Mouse (Mus musculus): ENCODE results near the gene Gm20388.

Gene Gm20388

GRCm38 (mm10) chr8:120133169-120133568 is 222.5 kb downstream of the Gm20388 start:
- peak; percentile 93 to 97 for DNase-seq

GRCm38 (mm10) chr8:120135687-120136086 is 225.0 kb downstream of the Gm20388 start:
- DNase-seq = no peak

DNA sequence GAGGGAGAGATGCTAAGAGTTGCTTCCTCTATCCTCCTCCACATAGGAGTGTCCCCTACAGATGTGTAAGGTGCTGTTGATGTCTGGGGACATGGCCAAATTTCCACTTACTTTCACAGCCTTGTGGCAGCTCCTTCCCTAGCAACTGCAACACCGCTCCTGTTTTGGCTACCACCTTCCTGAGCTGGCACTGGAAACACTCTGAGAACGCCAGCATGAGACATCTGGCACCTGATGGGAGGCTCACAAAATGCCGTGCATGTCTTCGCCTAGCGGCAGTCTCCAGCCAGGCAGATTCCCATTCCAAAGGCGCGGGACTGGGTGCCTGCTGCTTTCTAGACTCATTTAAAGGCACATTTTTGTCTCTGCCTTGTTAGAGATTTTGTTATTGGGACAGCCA is 226.0 kb downstream of the Gm20388 start:
- peak; percentile 68 to 69 for DNase-seq

- DNase-seq = no peak
Measured at GRCm38 (mm10) chr8:120138958-120139357, 228.3 kb downstream of the Gm20388 start.

DNA sequence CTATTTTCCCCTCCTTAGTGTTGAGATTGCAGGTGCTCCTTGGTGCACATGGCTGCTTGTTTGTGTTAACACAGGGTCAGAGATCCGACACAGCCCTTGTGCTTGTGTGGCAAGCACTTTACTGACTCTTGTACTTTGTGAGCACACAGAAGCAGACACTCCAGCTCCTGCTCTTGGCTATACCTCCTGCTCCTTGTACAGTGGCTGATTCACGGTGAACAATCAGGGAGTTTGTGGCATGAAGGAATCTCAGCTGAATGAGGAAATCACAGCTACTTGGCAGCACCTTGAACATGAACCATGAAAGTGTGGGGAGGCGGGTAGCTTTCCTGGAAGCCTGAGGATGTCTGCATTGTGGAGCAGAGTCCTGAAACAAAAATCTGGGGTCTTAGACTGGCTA is 230.1 kb downstream of the Gm20388 start:
- DNase-seq = peak in 1 of 2 experiments; percentile 20

DNA sequence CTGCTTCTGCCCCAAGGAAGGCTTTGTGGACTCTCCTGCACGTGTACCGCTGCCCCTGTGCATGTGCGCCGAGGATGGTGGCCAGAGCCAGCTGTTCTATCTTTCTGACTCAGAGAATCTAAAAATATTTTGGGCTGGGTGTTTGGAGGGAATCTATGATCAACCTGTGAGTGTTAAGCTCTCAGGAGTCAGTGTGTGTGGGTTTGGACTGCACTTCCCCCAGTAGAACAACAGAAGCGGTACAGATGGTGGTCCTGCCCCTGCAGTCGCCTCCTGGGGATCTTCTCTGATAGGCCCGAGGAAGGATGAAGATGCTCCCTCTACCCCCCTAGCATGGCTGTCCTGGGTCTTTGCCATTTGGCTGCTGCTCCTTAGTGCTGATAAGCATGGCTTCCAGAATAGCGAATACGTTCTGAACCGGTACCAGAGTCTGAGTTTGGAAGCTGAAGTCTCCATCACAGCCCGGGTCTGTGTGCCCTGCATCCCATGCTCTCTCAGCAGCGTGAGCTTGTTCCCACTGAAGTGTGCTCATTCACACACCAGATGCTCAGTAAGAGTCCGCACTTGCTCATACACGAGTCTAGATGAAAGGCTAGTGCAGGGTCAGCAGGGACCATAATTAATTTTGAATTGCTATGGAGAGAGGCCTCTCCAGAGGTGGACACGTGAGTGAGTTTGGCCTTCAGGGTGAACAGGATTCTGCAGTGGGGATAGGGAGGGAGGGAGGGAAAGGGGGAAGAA is 233.4 kb downstream of the Gm20388 start:
- peak; percentile 59 to 61 for DNase-seq

DNA sequence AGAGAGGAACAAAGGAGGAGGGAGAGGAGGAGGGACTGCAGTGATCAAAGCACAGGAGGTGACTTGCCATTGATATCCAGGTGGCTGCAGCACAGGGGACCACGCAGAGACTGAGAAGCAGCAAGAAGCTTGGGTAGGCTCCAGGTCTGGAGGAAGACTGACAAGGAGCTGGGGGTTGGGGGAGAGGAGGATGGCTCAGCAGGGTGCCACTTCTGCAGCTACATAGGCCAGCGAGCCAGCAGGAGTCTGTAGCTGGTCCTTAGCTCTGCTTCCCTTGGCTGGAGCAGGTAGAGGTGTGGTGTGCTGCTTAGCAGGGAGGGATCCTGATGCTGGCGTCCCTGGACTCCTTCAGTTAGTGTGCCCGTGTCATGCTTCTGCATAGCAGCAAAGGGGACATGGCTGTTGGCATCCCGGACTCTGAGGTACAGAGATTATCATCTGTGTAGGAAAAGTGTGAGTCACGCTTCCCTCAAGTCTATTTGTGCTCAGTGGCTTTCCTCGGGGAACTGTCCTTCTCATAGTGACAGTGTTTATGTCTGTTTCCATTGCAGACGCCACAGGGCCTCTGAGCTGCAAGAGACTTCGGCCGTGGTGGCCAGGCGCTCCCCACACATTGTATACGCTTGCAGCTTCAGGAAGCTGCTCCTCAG is 234.1 kb downstream of the Gm20388 start:
- DNase-seq = peak; percentile 68 to 73

GRCm38 (mm10) chr8:120146051-120146450 is 235.4 kb downstream of the Gm20388 start:
- no peak for DNase-seq

GRCm38 (mm10) chr8:120150028-120150427 is 239.4 kb downstream of the Gm20388 start:
- DNase-seq = no peak

DNA sequence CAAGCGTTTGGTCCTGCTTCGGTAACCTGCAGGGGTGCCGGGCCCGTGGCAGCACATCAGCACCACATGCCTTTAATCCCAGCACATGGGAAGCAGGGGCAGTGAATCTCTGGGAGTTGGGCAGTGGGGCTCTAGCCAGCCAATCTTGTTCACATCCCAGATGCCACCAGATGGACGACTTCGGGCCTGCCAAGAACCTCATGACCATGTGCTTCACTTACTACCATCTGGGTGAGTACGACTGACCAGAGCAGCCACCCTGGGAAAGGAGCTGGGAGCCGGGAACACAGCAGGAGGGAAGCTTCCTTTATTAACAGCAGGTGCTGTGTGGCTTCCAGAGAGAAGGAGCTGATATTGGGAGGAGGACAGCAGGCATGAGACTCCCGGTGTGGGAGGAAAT is 240.5 kb downstream of the Gm20388 start:
- no peak for DNase-seq

- peak in 1 of 2 experiments; percentile 50 for DNase-seq
Measured at GRCm38 (mm10) chr8:120152636-120153035, 242.0 kb downstream of the Gm20388 start.

DNA sequence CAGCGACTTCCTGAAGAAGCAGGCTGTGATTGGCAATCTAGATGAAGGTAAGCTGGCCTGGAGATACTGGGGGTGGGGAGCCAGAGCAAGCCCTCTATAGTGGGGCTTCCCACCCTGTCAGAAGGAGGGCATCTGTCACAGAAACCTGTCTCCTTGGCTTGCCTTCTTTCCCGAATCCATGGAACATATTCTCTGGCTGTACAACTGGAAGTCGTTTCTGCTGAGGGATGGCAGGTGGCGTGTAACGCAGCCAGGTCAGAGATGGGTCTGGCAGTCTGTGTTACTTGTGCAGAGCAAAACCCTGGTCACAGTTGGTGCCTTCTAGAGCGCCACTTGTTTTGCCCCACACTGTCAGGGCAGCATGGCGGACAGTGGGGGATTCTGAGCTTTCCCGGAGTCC is 249.7 kb downstream of the Gm20388 start:
- DNase-seq = peak; percentile 78

DNA sequence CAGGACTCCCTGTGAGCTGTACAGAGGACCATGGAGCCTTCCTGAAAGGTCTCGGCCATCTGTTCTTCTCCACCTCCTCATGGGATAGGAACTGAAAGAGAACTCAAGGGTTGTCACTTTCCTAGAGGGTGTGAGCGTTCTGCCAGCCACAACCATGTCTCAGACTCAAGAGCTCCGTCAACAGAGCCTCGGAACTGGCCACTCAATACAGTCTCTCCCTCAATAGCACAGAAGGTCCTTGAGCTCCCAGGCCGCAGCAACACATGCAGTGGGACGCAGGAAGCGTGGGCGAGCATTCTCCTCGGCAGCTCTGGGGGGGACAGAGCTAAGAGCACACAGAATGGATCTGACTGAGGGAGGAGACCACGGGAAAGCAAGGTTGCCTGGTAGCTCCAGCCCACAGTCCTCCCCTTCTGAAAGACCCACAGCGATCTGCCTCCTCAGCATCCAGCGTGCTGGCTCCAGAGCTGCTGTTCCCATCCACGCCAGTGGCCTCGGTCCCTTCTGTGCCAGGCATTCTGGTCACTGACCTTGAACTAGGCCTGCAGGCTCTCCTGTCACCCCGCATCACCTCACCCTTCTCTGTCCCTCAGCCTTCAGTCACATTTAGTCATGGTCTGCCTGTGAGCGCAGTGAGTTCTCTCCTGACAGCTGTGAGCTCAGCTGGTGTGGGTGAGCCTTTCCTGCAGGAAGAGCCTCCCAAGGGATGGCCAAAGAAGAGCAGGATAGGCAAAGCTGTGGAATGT is 251.2 kb downstream of the Gm20388 start:
- no peak for DNase-seq

- DNase-seq = no peak
Measured at GRCm38 (mm10) chr8:120162404-120162752, 251.7 kb downstream of the Gm20388 start.

DNA sequence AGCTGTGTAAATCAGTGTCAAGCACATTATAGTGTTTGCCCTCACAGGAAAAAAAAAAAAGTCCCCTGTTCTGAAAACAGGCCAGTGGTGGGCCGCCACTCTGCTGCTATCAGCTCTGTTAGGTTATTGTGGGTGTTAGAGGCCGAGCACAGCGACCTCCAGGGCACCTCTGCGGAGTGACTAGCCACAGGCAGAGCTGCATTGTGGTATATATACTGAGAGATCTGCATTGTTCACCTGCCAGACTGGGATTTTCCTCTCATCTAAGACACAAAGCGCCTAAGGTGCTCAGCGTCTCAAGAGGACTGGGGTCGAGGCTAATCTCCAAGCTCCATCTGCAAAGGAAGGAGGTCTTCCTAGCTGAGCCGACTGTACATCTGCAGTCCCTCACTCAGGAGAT is 252.7 kb downstream of the Gm20388 start:
- no peak for DNase-seq

DNA sequence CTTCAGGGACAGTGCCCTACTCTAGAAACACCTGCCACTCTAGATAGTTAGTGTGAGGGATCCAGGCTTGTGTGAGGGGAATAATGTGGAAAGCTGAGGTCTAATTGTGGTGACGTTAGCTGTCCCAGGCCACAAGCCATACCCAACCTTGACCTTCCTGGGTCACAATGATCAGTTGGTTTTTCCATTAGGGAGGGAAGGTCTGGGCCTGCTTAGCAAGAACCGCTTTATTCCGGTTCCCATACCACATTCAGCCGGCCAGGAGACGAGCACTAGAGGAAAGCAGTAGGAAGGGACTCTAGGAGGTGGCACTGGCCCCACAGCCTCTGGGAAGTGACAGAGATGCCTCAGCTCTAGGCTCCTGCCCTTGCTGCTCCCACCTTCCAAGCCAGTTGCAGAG is 253.4 kb downstream of the Gm20388 start:
- DNase-seq = no peak

DNA sequence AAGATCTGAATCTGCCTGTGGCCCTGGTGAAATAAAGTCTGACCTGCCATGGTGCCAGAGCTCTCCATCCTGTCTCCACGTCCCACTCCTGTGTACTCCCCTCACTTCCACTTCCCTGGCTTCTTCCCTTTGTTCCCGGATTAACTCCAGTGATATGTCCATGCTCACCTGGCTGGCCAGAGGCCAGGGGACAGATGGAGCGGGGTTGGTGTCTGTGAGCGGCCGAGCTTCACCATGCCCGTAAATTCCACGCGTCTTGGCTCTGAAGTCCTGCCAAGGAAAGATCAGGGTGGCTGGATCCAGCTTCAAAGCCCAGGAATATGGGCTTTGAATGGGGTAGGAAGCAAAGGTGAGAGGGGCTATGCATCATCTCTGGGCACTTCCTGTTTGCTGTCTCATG is 256.5 kb downstream of the Gm20388 start:
- peak; percentile 81 to 88 for DNase-seq

DNA sequence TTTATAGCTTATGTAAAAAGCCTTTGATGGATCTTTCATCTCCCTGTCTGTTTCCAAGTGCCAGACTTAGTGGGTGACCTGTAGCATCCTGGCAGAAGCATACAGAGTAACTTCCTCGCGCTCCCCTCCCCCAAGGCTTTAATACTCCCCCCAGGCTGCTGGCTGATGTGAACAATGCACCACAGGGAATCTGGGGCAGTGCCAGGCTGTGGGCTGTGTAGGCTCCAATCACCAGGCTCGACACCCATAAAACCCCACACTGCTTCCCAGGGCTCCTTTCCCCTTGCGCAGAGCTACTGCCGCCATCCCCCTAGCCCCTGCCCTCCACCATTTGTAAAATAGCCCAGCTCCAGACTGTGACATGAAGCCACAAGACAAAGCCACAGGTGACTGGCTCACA is 257.2 kb downstream of the Gm20388 start:
- peak in 1 of 2 experiments; percentile 67 for DNase-seq

GRCm38 (mm10) chr8:120169119-120169518 is 258.5 kb downstream of the Gm20388 start:
- no peak for DNase-seq

DNA sequence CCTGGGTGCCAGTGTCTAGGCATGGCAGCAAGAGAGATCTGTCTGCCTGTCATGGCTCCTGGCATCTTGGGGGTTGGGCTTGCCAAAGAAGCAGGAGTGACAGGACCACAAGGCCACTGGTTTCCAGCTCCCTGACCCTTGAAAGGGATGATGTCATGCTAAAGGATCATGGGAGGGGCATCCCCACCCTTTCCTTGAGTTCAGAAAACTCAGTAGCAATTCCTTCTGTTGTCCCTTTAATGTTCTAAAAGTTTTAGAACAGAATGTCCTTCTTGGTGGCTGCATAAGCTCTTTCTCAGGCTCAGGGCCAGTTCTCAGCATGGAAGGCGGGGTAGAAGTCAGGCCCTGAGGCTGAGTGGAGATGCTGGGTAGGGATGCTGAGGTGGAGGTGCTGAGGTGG is 262.6 kb downstream of the Gm20388 start:
- no peak for DNase-seq

- no peak for DNase-seq
Measured at GRCm38 (mm10) chr8:120174606-120175005, 264.0 kb downstream of the Gm20388 start.

DNA sequence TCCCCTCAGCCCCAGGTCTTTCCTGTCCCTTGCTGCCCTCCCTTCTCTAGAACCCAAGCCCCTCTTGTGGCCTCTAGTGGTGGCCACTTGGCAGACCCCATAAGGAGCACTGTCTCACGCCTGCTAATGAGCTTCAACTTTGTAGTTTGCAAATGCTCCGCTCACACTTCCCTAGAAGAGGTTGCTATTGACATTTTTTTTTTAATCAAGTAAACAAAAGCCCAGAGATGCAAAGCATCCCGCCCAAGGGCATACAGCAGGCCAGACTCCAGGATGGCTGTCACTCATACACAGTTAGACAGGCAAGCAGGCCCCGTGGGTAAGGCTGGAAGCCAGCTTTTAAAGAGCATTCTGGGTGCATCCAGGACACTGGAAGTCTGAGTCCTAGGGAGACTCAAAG is 266.0 kb downstream of the Gm20388 start:
- DNase-seq = no peak

DNA sequence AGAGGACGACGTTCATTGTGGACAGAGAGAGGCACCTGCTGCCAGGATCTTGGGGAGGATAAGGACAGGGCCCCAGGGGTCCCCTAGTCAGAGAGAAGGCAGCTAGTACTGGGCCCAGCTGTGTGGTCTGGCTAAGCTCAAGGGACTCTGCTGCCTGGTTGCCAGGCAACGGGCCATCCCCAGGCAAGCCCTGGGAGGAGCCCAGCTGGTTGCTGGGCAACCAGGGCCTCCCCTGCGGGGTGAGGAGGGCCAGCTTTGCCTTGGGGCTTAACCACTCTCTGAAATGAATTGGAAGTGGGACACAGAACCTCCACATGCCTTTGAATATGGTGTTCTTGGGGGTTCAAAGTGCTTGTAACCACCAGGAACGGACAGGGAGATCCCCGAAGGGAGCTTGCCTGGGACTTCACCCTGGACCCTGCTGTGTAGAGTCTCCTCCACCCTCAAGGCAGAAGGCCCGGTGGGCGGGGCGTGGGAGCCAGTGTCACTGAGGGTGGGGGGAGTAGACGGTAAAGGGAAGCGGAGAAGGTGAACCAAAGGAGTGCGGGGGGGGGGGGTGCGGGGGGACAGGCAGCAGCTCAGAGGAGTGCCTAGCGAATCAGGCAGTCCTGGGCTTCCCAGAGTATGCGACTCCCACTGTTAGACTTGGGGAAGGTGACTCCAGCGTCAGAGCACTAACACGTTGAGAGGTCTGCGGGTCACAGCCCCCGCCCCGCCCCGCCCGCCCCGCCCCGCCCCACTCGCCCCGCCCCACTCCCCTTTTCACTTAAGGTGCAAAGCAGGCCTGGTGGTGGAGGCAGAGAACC is 266.9 kb downstream of the Gm20388 start, which contains the start of gene Fam92b:
TSS of gene Fam92b (minus strand) at position 149 of the 806 bp plus-strand sequence.
- DNase-seq = peak; percentile 57 to 62
